Mouse (Mus musculus) WW6 (cell line): ENCODE results near the gene Macf1.

Experiments used
- DNase-seq: peaks from one replicate; pipeline ENCODE4 v3.0.0-alpha.2; 2013; ENCODE audit warnings: low read depth, low spot score

The Macf1 gene

GRCm38 (mm10) chr4:123684260-123684659, at the start of gene Macf1:
Gene Macf1 (minus strand): TSS chr4:123684360.
- DNase-seq: no peak

GRCm38 (mm10) chr4:123733532-123733931, 49.4 kb upstream of the Macf1 start:
- DNase-seq: no peak

GRCm38 (mm10) chr4:123732921-123733320, 48.8 kb upstream of the Macf1 start:
- no peak for DNase-seq

- no peak for DNase-seq
Observed at GRCm38 (mm10) chr4:123732163-123732910, 48.2 kb upstream of the Macf1 start.

GRCm38 (mm10) chr4:123721761-123722160, 37.6 kb upstream of the Macf1 start:
- no peak for DNase-seq

GRCm38 (mm10) chr4:123718434-123718780, 34.2 kb upstream of the Macf1 start:
- DNase-seq: no peak

GRCm38 (mm10) chr4:123717574-123718433, 33.6 kb upstream of the Macf1 start, which contains the start of gene Ndufs5:
Gene Ndufs5 (minus strand): TSS chr4:123718202.
- DNase-seq: peak; percentile 91

- DNase-seq: no peak
Observed at GRCm38 (mm10) chr4:123712431-123712830, 28.3 kb upstream of the Macf1 start.

- no peak for DNase-seq
Observed at GRCm38 (mm10) chr4:123707340-123707739, 23.2 kb upstream of the Macf1 start.

GRCm38 (mm10) chr4:123705340-123705739, 21.2 kb upstream of the Macf1 start:
- no peak for DNase-seq

- DNase-seq: no peak
Observed at GRCm38 (mm10) chr4:123693384-123693783, 9.2 kb upstream of the Macf1 start.

- DNase-seq: no peak
Observed at GRCm38 (mm10) chr4:123692071-123692470, 7.9 kb upstream of the Macf1 start.

GRCm38 (mm10) chr4:123690311-123690710, 6.2 kb upstream of the Macf1 start:
- DNase-seq: no peak

GRCm38 (mm10) chr4:123687025-123687781, 3.0 kb upstream of the Macf1 start:
- no peak for DNase-seq

GRCm38 (mm10) chr4:123686368-123687024, 2.3 kb upstream of the Macf1 start:
- DNase-seq: no peak

GRCm38 (mm10) chr4:123685506-123686242, 1.5 kb upstream of the Macf1 start:
- DNase-seq: no peak

GRCm38 (mm10) chr4:123685046-123685445, 886 bp upstream of the Macf1 start:
- no peak for DNase-seq

- DNase-seq: no peak
Observed at GRCm38 (mm10) chr4:123682291-123682690, 1.9 kb downstream of the Macf1 start.

GRCm38 (mm10) chr4:123680962-123681361, 3.2 kb downstream of the Macf1 start:
- no peak for DNase-seq

- no peak for DNase-seq
Observed at GRCm38 (mm10) chr4:123677060-123677804, 6.9 kb downstream of the Macf1 start.
